Mouse (Mus musculus) bone marrow macrophage, adult 2 months (primary cell): ENCODE measurements around the gene Gria2.

Experiments used
- CTCF ChIP-seq: IDR thresholded peaks from 2 replicates; pipeline ENCODE4 v1.5.1; 2012; ENCODE audit warnings: low read depth, mild to moderate bottlenecking, low read length, moderate library complexity
- POLR2A ChIP-seq: IDR thresholded peaks from 2 replicates; pipeline ENCODE4 v1.6.1; 2012; ENCODE audit warnings: mild to moderate bottlenecking, low read depth, low read length, borderline replicate concordance

- no peak for TF ChIP-seq POLR2A
- TF ChIP-seq CTCF, result no peak
These were observed 48.3 kb upstream of the Gria2 start for GRCm38 (mm10) chr3:80850947-80851346.
